In genomic region chr16:90423898-90424297, GRCm38 (mm10) we compare ENCODE assay signal across 9 mouse cellular contexts. TPM values are rescaled to one million over a fixed set of nuclear protein-coding genes. Genes with fewer than 3 reads are reported as not detected.
DNase-seq lines count a peak whose midpoint lies in the region; ATAC-seq and TF ChIP-seq lines count a peak whose summit lies in the region.
"Had no signal": no experiment of that assay in that cellular context is flagged by ENCODE, and none has a peak within 500 bp of the region (broad histone marks: within the 10 kb centered on the region; RNA-seq: fewer than 3 reads in every experiment).

No protein-coding gene starts in this region.

- peak overlapping the region; percentile 11; the same call in 1 of the 2 replicates for H3K4me2 ChIP-seq in lung, embryonic 14.5 days
- no peak overlapping the region for H3K4me2 ChIP-seq in midbrain, embryonic 14.5 days (ENCODE audit: low read length)

- DNase-seq in cerebellum, postnatal 10 days = peak; percentile 56 to 66
- DNase-seq in cerebellum, adult 18-20 months = no peak
- DNase-seq in lung, embryonic 14.5 days = peak; percentile 62
- DNase-seq in lung, postnatal 36 days = no peak
- peak; percentile 50 for DNase-seq in forelimb bud, embryonic 11.5 days (ENCODE audit: low read depth, low spot score)
- no peak for DNase-seq in midbrain, embryonic 14.5 days
- no peak for DNase-seq in testis, postnatal 10 days (ENCODE audit: low spot score)
- DNase-seq: kidney, postnatal 25 days had no signal

- H3K4me3 ChIP-seq in lung, embryonic 14.5 days (ENCODE audit: low read depth, low read length) = no peak overlapping the region
- H3K4me3 ChIP-seq in midbrain, embryonic 14.5 days (replicated peaks; ENCODE audit: low read depth, low read length) = no peak overlapping the region

- ATAC-seq in lung, embryonic 14.5 days (ENCODE audit: insufficient read depth) = peak; percentile 68
- 0 out of 2 replicates have a peak, but pooled peaks have one; percentile 18 for ATAC-seq in midbrain, embryonic 14.5 days (ENCODE audit: low FRiP score, low TSS enrichment)
- ATAC-seq in CD4-positive, CD25-positive, alpha-beta regulatory T cell, adult 4 months = no peak

- no peaks in the 10 kb centered on the region for H3K9me3 ChIP-seq in lung, embryonic 14.5 days (ENCODE audit: low read depth, low read length)
- H3K9me3 ChIP-seq in midbrain, embryonic 14.5 days (ENCODE audit: control insufficient read depth, low read length) = no peaks in the 10 kb centered on the region

- H3K4me1 ChIP-seq in lung, embryonic 14.5 days (ENCODE audit: insufficient read depth) = peaks cover 32% of the 10 kb centered on the region
- peaks cover 38% of the 10 kb centered on the region for H3K4me1 ChIP-seq in midbrain, embryonic 14.5 days (ENCODE audit: control insufficient read depth, insufficient read depth, low read length)

- H3K27me3 ChIP-seq in lung, embryonic 14.5 days (ENCODE audit: insufficient read depth, low read length) = no peaks in the 10 kb centered on the region
- no peaks in the 10 kb centered on the region for H3K27me3 ChIP-seq in midbrain, embryonic 14.5 days (ENCODE audit: control insufficient read depth, insufficient read depth, low read length)

- WGBS in lung, embryonic 14.5 days = 23% methylated on average over 3 of the region's 3 CpGs
- WGBS in midbrain, embryonic 14.5 days = 53% methylated on average over 3 of the region's 3 CpGs

- TF ChIP-seq CTCF in lung, embryonic 14.5 days (IDR thresholded peaks at IDR 0.05; ENCODE audit: low read depth) = no peak

- H3K9ac ChIP-seq in lung, embryonic 14.5 days = no peak overlapping the region
- H3K9ac ChIP-seq in midbrain, embryonic 14.5 days (replicated peaks; ENCODE audit: low read length) = no peak overlapping the region

- peak overlapping the region; percentile 56; the same call in 1 of the 2 replicates for H3K27ac ChIP-seq in lung, embryonic 14.5 days (ENCODE audit: low read depth)
- H3K27ac ChIP-seq in midbrain, embryonic 14.5 days (replicated peaks; ENCODE audit: low read depth, low read length) = no peak overlapping the region

- H3K36me3 ChIP-seq in lung, embryonic 14.5 days (ENCODE audit: insufficient read depth) = 0 out of 2 replicates have a peak, but pooled peaks cover 2% of the 10 kb centered on the region
- no peaks in the 10 kb centered on the region for H3K36me3 ChIP-seq in midbrain, embryonic 14.5 days (ENCODE audit: control insufficient read depth, insufficient read depth, low read length)

RNA-seq across cellular contexts. Expression of gene Hunk, which starts 38.1 kb away (rescaled TPM):
- 21.2 and 21.3 TPM in 2 replicates for polyA plus RNA-seq in lung, embryonic 14.5 days (2014; fragmentation: Nextera tagmentation; extraction: Ambion mirVana)
- 8.1 and 8.7 TPM in 2 replicates for polyA plus RNA-seq in midbrain, embryonic 14.5 days (2014; fragmentation: Nextera tagmentation; extraction: Ambion mirVana)
- not detected for polyA plus RNA-seq in CD4-positive, CD25-positive, alpha-beta regulatory T cell, adult 4 months (2017; shearing (Covaris generic))

Comparison
In these comparisons a context has a peak if more than half of its experiments do, and no peak if none do; other contexts are left out.
1. DNase-seq: peak in cerebellum, postnatal 10 days (2 of 2), lung, embryonic 14.5 days (single experiment) and forelimb bud, embryonic 11.5 days (single experiment); none in cerebellum, adult 18-20 months (0 of 2), lung, postnatal 36 days (single experiment), midbrain, embryonic 14.5 days (single experiment) and testis, postnatal 10 days (single experiment).